Mouse (Mus musculus) heart, postnatal 4 days (tissue): ENCODE results near the gene Lclat1. TPM values are rescaled to one million over a fixed set of nuclear protein-coding genes. Genes with fewer than 3 reads are reported as not detected.

ENCODE experiments used
- total RNA-seq, 2 experiments: library from RNA; stranded (reverse); gene quantifications; 2 replicates each; pipeline ENCODE4 v1.2.3; 2021

Gene Lclat1
- total RNA-seq, 2 experiments from 2014 or later, result 160 to 168 TPM

Other genes with a start within 250 kb of the Lclat1 start
- 100 to 1,000 TPM; 730 to 743 TPM for gene Lbh, start 189.7 kb upstream of the Lclat1 start, total RNA-seq